Mouse (Mus musculus): ENCODE data around the gene Gstcd.
A peak's percentile ranks its signal among the peaks of the same experiment; 100 is the strongest.

The Gstcd gene

GRCm38 (mm10) chr3:133091664-133092273, at the start of gene Gstcd, which contains the start of gene Ints12:
TSS of gene Gstcd (minus strand) at chr3:133092033.
TSS of gene Ints12 (plus strand) at chr3:133091840.
- peak; percentile 94 for DNase-seq (ENCODE audit: low spot score)

DNA sequence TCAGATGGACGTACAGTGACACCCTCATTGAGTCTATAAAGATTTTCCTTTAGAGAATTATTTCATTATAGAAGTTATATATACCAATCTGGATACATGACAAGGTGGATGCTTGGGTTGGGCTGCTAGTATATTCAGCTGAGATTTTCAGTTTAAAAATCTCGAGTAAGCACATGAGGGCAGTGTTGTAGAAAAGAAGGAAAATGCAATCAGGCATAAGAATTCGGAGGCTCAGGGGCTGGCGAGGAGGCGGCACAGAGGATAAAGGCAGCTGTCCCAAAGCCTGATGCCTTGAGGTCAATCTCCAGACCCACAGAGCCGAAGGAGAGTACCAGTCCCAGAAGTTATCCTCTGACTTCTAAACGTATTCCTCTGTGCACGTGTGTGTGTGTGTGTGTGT, 40.8 kb upstream of the Gstcd start:
- DNase-seq (ENCODE audit: low spot score), result no peak

- no peak for DNase-seq (ENCODE audit: low spot score)
These were observed 39.5 kb upstream of the Gstcd start for GRCm38 (mm10) chr3:133131372-133131771.

GRCm38 (mm10) chr3:133113281-133113680, 21.4 kb upstream of the Gstcd start:
- DNase-seq (ENCODE audit: low spot score), result no peak

DNA sequence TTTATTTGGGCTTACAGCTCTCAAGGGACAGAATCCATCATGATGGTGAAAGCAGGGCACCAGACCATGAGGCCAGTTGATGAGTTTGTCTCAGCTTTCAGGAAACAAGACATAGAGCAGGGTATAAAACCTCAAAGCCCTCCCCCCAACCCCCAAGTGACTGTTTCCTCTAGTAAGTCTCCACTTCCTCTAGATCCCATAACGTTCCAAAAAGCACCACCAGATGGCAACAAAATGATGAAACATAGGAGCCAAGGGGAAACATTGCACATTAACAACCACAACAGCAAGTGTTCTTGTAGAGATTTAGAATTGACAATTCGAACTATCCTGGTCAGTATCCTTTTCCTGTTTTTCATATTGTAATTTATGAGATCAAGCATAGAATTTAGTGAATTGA, 19.9 kb upstream of the Gstcd start:
- DNase-seq (ENCODE audit: low spot score), result peak; percentile 30

- no peak for DNase-seq (ENCODE audit: low spot score)
These were observed 18.0 kb upstream of the Gstcd start for GRCm38 (mm10) chr3:133109844-133110243.

DNA sequence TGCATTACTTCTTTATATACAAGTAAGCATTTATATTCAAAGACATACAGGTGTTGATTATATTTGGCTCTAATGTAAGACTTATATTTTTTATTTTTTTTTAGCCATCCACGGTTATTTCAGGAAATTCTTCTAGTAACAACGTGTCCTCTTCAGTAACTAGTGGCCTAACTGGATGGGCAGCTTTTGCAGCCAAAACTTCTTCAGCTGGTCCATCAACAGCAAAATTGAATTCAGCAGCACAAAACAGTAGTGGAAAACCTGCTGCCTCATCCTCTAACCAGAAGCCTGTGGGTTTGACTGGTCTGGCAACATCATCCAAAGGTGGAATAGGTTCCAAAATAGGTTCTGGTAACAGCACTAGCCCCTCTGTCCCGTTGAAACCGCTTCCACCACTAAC, 16.9 kb upstream of the Gstcd start:
- DNase-seq (ENCODE audit: low spot score), result no peak

DNA sequence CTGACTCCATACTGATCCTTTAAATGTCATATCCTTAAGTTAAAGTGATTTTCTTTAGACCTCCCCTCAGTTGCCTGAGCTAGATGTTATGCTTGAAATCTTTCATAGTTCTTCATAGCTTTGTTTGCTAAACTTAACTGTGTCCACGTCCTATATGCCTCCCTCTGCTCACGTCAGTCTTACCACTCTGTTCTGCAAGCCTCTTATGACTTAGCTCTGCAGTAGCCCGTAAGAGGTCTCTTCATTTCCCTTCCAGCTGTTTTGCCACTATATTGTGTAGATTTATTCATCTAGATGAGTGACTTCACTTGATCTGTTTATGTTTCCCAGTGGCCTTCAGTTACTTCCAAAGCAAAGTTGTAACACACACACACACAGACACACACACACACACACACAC, 12.6 kb upstream of the Gstcd start:
- no peak for DNase-seq (ENCODE audit: low spot score)

DNA sequence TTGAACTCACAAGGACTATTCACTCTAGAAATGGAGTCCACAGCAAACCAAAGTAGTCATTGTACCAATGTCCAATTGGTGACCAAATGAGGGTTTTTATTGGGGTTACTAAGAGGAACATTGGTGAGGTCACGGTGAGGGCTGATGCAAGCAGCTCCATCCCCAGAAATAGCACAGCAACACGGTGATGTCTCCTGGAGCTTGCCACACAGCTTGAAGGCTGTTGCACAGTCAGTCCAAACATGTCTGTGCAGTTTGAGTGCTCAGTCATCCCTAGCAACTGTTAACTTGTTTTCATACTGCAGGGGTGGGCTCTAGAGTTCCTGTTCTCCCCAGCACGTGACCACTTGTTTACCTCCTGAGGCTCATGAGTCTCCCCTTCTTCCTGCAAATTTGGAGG, 11.9 kb upstream of the Gstcd start:
- no peak for DNase-seq (ENCODE audit: low spot score)

- no peak for DNase-seq (ENCODE audit: low spot score)
These were observed 7.1 kb upstream of the Gstcd start for GRCm38 (mm10) chr3:133098909-133099308.

DNA sequence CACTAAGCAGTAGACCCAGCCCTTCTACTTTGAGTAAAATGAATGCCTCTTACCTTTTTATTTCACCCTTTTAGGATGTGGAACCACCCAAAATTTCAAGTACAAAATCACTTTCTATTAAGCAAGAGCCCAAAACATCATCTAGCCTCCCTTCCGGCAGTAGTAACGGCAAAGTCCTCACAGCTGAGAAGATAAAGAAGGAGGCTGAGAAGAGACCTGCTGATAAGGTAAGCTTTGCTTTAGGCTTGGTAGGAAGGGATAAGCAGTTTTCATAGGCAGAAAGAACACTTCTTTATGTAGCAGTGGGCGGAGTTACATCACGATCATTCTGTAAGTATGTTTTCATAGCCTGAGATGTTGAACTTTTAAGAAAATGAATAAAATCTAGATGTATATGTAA, 6.5 kb upstream of the Gstcd start:
- no peak for DNase-seq (ENCODE audit: low spot score)

- DNase-seq (ENCODE audit: low spot score), result no peak
These were observed 6.1 kb upstream of the Gstcd start for GRCm38 (mm10) chr3:133097936-133098335.

- no peak for DNase-seq (ENCODE audit: low spot score)
These were observed 2.5 kb upstream of the Gstcd start for GRCm38 (mm10) chr3:133094305-133094704.

DNA sequence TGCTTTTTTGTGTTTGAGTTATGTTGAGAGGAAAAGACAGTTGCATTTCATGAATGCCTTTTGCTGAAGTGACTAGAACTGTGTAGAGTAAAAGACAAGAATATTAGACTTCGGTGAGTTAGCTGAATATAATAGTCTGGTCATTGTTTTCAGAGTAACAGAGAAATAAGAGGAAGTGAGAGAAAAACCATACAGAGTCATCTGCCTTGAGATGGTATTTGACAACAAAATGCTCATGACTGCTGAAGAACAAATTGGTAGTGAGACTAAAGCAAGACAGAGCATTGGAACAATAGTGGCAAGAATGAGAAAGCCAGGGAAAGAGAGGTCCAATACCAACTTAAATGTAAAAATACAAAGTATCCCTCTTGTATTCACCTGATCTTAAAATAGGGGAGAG, 1.1 kb upstream of the Gstcd start:
- DNase-seq (ENCODE audit: low spot score), result no peak

DNA sequence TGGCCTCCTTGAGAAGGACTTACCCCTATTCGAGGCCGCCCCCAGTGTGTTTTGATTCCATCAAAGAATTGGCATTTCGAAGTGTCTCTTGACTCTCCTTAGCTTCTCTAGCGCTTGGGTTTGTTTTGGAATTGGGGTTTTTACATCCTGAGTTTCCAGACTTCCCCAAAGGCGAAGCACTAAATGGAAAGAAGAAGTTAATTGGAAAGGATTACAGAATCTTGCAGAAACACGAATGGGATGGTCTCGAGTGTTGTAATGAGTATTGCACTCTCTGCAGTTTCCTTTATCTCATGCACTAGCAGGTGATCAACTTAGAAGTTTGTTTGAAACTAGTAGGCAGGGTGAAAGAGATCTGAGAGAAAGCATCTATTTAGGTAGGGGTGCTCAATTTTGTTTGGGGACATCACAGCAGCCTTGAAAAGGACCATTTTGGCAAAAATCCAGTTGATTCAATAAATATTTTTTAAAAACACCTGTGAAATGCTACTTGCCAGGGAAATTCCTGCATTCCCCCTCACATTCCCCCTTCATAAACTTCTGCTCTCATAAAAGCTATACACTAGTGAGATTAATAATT, 531 bp upstream of the Gstcd start:
- peak; percentile 12 for DNase-seq (ENCODE audit: low spot score)

- peak; percentile 21 for DNase-seq (ENCODE audit: low spot score)
These were observed 641 bp downstream of the Gstcd start for GRCm38 (mm10) chr3:133091121-133091663.

- DNase-seq (ENCODE audit: low spot score), result no peak
These were observed 1.3 kb downstream of the Gstcd start for GRCm38 (mm10) chr3:133090247-133091120.

DNA sequence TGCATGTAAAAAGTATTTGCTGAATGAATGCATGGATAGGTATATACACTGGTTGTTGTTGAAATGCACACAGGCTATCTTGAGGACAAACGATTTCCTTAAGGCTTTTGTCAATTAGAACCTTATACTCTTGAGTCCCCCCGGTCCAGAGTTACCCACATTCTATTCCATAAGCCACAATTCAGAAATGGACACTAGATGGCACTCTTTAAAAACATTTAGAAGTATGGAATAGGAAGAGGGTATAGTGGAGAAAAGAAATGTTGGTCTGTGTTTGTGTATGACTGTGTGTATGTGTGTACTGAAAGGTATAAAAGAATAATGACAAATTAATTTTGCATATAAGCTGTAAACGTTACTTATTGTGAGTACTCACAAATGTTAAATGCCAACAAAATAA, 6.0 kb downstream of the Gstcd start:
- DNase-seq (ENCODE audit: low spot score), result peak; percentile 43

- DNase-seq (ENCODE audit: low spot score), result no peak
These were observed 9.1 kb downstream of the Gstcd start for GRCm38 (mm10) chr3:133082736-133083135.

DNA sequence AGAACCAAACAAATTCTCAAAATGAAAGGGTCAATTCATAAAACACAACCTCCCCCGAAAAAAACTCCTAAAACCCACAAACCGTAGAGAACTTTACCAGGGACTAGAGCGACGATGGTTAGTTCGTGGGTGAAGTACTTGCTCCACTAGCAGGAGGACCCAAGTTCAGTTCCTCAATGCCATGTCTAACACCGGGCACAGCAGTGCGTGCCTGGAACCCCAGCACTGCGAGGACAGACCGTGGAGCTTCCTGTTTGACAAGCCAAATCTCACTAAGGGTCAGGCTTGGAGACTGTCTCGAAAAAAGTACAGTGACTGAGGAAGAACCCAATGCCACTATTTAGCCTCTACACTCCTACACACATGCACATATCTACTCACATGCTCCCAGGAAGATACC, 16.3 kb downstream of the Gstcd start:
- no peak for DNase-seq (ENCODE audit: low spot score)

DNA sequence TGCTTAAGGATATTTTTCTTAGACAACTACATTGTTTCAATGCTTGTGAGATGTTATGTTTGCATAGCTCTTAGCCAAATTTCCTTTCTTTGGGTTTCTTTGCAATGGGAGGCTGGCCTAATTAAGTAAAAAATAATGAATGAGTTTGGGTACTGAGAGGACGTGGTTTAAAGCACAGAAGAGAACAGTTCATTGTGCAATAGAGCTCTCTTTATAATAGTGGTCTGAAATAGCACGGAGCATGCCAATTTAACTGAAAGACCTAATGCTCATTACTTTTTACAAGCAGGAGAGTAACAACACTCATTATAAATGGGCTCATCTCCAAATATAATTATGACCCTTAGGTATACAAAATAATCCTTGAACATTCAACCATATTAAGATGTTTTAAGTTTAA, 39.8 kb downstream of the Gstcd start:
- DNase-seq (ENCODE audit: low spot score), result no peak

DNA sequence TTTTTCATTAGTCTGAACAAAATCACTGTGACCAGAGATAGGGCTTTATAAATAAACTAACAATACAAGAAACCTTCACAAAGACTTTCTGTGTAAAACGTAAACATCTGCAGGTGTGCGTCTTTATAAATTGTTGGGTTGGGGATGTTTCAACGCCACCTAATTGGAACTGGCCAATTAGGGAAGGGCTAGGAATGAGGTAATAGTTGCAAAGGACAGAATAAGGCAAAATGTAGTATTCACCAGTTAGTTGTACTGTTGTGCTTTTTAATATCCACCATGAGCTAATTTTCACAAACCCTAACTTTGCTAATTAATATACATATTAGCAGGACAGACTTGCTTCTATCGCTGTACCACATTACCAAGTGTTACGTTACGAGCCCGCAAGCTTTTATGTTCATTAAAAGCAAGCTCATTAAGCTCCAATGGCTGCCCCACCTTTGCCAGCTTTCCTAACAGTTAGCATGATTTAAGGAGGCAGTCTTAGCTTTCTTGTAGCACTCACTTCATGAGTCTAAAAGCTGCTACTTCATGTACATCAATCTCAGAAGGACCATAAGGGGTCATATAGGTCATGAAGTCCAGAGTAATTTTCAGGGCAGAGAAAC, 58.6 kb downstream of the Gstcd start:
- no peak for DNase-seq (ENCODE audit: low spot score)
